Mouse (Mus musculus) c-Kit-positive CD71-positive TER-119-negative erythroid progenitor cells, embryonic 14.5 days (primary cell): ENCODE data around the gene Thy1.

Experiments used
- DNase-seq: peaks from one replicate; pipeline ENCODE4 v3.0.0-alpha.2; 2013; ENCODE audit warnings: low read depth

Thy1 gene

GRCm38 (mm10) chr9:44082266-44082665, 39.1 kb downstream of the Thy1 start:
- no peak for DNase-seq

- no peak for DNase-seq
Measured at GRCm38 (mm10) chr9:44083392-44084121, 40.4 kb downstream of the Thy1 start.

GRCm38 (mm10) chr9:44084236-44084635, 41.1 kb downstream of the Thy1 start:
- no peak for DNase-seq

GRCm38 (mm10) chr9:44084659-44085229, 41.6 kb downstream of the Thy1 start:
- peak; percentile 63 for DNase-seq

GRCm38 (mm10) chr9:44085276-44085675, 42.1 kb downstream of the Thy1 start:
- no peak for DNase-seq

- DNase-seq, result no peak
Measured at GRCm38 (mm10) chr9:44085741-44086665, 42.8 kb downstream of the Thy1 start.

- DNase-seq, result no peak
Measured at GRCm38 (mm10) chr9:44086960-44087359, 43.8 kb downstream of the Thy1 start.

GRCm38 (mm10) chr9:44087761-44088455, 44.7 kb downstream of the Thy1 start:
- DNase-seq, result no peak

GRCm38 (mm10) chr9:44088877-44089608, 45.9 kb downstream of the Thy1 start:
- no peak for DNase-seq

GRCm38 (mm10) chr9:44093612-44094503, 50.7 kb downstream of the Thy1 start:
- DNase-seq, result peak; percentile 36

GRCm38 (mm10) chr9:44094737-44095136, 51.6 kb downstream of the Thy1 start:
- DNase-seq, result no peak

GRCm38 (mm10) chr9:44095781-44096180, 52.6 kb downstream of the Thy1 start:
- DNase-seq, result no peak

- no peak for DNase-seq
Measured at GRCm38 (mm10) chr9:44096536-44096935, 53.4 kb downstream of the Thy1 start.
